ENCODE assay signal across 13 mouse cellular contexts in genomic region chr3:148676025-148676424, GRCm38 (mm10).
DNase-seq lines count a peak whose midpoint lies in the region; ATAC-seq and TF ChIP-seq lines count a peak whose summit lies in the region.
"Had no signal": no experiment of that assay in that cellular context is flagged by ENCODE, and none has a peak within 500 bp of the region (broad histone marks: within the 10 kb centered on the region; RNA-seq: fewer than 3 reads in every experiment).

No protein-coding gene starts in this region.

- H3K9ac ChIP-seq in kidney, postnatal 0 days (ENCODE audit: low read depth, low read length): no peak overlapping the region
- no peak overlapping the region for H3K9ac ChIP-seq in kidney, embryonic 14.5 days (ENCODE audit: low read depth, low read length)

- H3K4me3 ChIP-seq in kidney, postnatal 0 days (replicated peaks; ENCODE audit: low read depth, low read length): no peak overlapping the region
- no peak overlapping the region for H3K4me3 ChIP-seq in kidney, embryonic 14.5 days (ENCODE audit: low read length)

- 70% methylated on average over 2 of the region's 2 CpGs for WGBS in kidney, postnatal 0 days
- 62% methylated on average over 2 of the region's 2 CpGs for WGBS in kidney, embryonic 14.5 days

- H3K9me3 ChIP-seq in kidney, postnatal 0 days (replicated peaks; ENCODE audit: low read length): no peaks in the 10 kb centered on the region
- no peaks in the 10 kb centered on the region for H3K9me3 ChIP-seq in kidney, embryonic 14.5 days (ENCODE audit: control insufficient read depth, low read length)

- DNase-seq in kidney, postnatal 0 days (ENCODE audit: low spot score): peak; percentile 23
- peak; percentile 5 for DNase-seq in thymus, postnatal 0 days (ENCODE audit: low spot score)
- no peak for DNase-seq in thymus, postnatal 36 days
- no peak for DNase-seq in brain, embryonic 14.5 days (ENCODE audit: low read depth)
- DNase-seq in ovary, postnatal 10 days (ENCODE audit: low spot score): no peak
- DNase-seq in layer of hippocampus, postnatal 14 days (ENCODE audit: low spot score in 2 of 2): no peak
- DNase-seq: adrenal gland, postnatal 36 days; cerebellum, adult 11-12 months; heart, adult 18-20 months; lung, postnatal 4 days; thymus, postnatal 4 days had no signal

- no peak for ATAC-seq in kidney, postnatal 0 days (replicated peaks; ENCODE audit: low FRiP score, low read depth)
- no peak for ATAC-seq in kidney, embryonic 14.5 days (ENCODE audit: low FRiP score, low TSS enrichment)
- ATAC-seq: forebrain, embryonic 16.5 days had no signal

- no peak overlapping the region for H3K4me2 ChIP-seq in kidney, postnatal 0 days (ENCODE audit: low read length)
- no peak overlapping the region for H3K4me2 ChIP-seq in kidney, embryonic 14.5 days (replicated peaks; ENCODE audit: low read depth, low read length)

- TF ChIP-seq POLR2A in brain, embryonic 14.5 days (IDR thresholded peaks at IDR 0.05; ENCODE audit: borderline replicate concordance, extremely low read depth, insufficient read depth, insufficient read length, poor library complexity, severe bottlenecking): no peak

- no peaks in the 10 kb centered on the region for H3K27me3 ChIP-seq in kidney, postnatal 0 days (ENCODE audit: insufficient read depth, low read length)
- H3K27me3 ChIP-seq in kidney, embryonic 14.5 days (ENCODE audit: control insufficient read depth, insufficient read depth, low read length): no peaks in the 10 kb centered on the region

- peak; percentile 41; the same call in 1 of the 2 replicates for TF ChIP-seq CTCF in kidney, postnatal 0 days (IDR thresholded peaks at IDR 0.05; ENCODE audit: low read depth)
- peak; percentile 31; the same call in 1 of the 2 replicates for TF ChIP-seq CTCF in brain, embryonic 14.5 days (IDR thresholded peaks at IDR 0.05; ENCODE audit: borderline replicate concordance, extremely low read depth, insufficient read depth, insufficient read length)

- H3K27ac ChIP-seq in kidney, postnatal 0 days: no peak overlapping the region
- no peak overlapping the region for H3K27ac ChIP-seq in kidney, embryonic 14.5 days (ENCODE audit: low read depth, low read length)

- H3K4me1 ChIP-seq in kidney, postnatal 0 days (replicated peaks; ENCODE audit: insufficient read depth, low read length): no peaks in the 10 kb centered on the region
- no peaks in the 10 kb centered on the region for H3K4me1 ChIP-seq in kidney, embryonic 14.5 days (ENCODE audit: control insufficient read depth, insufficient read depth, low read length)

- H3K36me3 ChIP-seq in kidney, postnatal 0 days (ENCODE audit: insufficient read depth, low read length): no peaks in the 10 kb centered on the region
- H3K36me3 ChIP-seq in kidney, embryonic 14.5 days (ENCODE audit: control insufficient read depth, insufficient read depth, low read length): no peaks in the 10 kb centered on the region

Comparison
In these comparisons a context has a peak if more than half of its experiments do, and no peak if none do; other contexts are left out.
1. DNase-seq: peak in kidney, postnatal 0 days (single experiment) and thymus, postnatal 0 days (single experiment); none in thymus, postnatal 36 days (0 of 2), brain, embryonic 14.5 days (single experiment), ovary, postnatal 10 days (single experiment) and layer of hippocampus, postnatal 14 days (0 of 2).